Mouse (Mus musculus) ZHBTc4 (cell line): ENCODE measurements around the gene Jup.
A peak's percentile ranks its signal among the peaks of the same experiment; 100 is the strongest.
"Not testable (repeated sequence)": the region's sequence is repeated elsewhere in the genome, so short reads cannot be mapped to it uniquely, and the experiment has no call there.

Source experiments
- DNase-seq: peaks from one replicate; pipeline ENCODE4 v3.0.0-alpha.2; 2011; ENCODE audit warnings: low read depth, low spot score

Gene Jup

GRCm38 (mm10) chr11:100391081-100391883 is 6.3 kb downstream of the Jup start:
- DNase-seq: peak; percentile 72

DNA sequence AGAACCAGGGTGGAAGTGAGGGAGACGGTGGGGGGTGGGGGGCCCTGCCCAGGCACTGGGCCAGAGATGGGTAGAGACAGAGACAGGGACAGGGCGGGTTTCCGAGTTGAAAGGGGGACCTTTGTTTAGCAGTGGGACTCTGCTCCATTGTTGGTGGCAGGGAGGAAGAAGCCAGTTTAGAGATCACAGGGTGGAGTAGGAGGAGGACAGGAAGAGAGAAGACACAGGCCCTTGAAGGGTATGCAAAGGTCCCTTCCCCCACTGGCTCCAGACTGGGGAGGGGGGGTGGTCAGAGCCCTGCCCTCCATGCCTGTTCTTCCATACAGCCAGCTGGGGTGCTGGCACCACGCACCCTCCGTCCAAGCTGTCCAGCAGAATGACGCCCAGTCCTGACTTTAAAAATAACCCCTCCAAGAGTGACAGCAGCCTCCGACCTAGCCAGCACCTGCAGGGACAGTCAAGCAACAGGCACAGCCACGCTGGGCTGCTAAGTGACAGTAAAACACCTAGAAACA is 7.6 kb downstream of the Jup start:
- peak; percentile 84 for DNase-seq

GRCm38 (mm10) chr11:100388588-100388987 is 9.0 kb downstream of the Jup start:
- DNase-seq: no peak

- DNase-seq: no peak
Measured at GRCm38 (mm10) chr11:100387589-100388375, 9.8 kb downstream of the Jup start.

GRCm38 (mm10) chr11:100387111-100387510 is 10.5 kb downstream of the Jup start:
- DNase-seq: no peak

- peak; percentile 92 for DNase-seq
Measured at GRCm38 (mm10) chr11:100386586-100386985, 11.0 kb downstream of the Jup start.

- peak; percentile 83 for DNase-seq
Measured at GRCm38 (mm10) chr11:100385016-100385415, 12.5 kb downstream of the Jup start.

- peak; percentile 57 for DNase-seq
Measured at GRCm38 (mm10) chr11:100382682-100383081, 14.9 kb downstream of the Jup start.

DNA sequence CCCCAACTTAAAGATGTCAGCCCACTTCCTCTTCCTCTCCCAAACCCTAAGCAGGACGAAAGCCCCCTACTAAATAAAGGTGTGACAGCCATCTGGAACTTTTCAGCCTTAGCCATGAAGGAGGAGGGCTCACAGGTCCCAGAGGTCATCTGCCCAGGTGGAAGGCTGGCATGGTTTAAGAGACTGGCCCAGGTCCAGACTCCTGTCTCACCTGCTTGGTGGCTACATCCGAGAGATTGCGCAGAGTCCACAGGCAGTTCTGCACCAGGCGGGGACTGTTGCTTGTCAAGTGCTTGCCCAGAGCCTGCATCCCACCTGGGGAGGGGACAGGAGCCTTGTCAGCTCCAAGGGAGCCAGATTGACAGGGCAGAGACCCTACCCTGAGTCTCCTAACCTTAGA is 18.3 kb downstream of the Jup start:
- no peak for DNase-seq

GRCm38 (mm10) chr11:100378446-100378845 is 19.1 kb downstream of the Jup start:
- DNase-seq: no peak

- DNase-seq: no peak
Measured at GRCm38 (mm10) chr11:100377989-100378388, 19.6 kb downstream of the Jup start.

GRCm38 (mm10) chr11:100376746-100377389 is 20.7 kb downstream of the Jup start:
- DNase-seq: peak; percentile 80

- peak; percentile 98 for DNase-seq
Measured at GRCm38 (mm10) chr11:100376005-100376404, 21.6 kb downstream of the Jup start.

DNA sequence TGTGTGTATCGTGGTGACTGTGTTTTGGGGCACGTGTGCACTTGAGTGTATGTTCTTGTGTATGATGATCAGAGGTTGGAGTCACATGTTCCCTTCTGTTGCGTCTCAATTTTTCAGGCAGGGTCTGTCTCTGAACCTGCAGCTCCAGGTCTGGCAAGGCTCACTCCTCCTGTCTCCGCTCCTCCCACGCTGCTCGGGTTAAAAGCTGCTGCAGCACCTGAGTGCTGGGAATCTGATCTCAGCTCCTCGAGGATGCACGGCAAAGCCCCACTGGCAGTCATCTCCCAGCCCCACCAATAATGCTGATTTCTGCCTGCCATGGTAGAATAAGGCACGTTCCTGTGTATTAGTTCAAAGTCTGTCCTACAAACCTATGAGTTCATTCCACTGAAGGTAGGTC is 22.4 kb downstream of the Jup start:
- DNase-seq: peak; percentile 58

DNA sequence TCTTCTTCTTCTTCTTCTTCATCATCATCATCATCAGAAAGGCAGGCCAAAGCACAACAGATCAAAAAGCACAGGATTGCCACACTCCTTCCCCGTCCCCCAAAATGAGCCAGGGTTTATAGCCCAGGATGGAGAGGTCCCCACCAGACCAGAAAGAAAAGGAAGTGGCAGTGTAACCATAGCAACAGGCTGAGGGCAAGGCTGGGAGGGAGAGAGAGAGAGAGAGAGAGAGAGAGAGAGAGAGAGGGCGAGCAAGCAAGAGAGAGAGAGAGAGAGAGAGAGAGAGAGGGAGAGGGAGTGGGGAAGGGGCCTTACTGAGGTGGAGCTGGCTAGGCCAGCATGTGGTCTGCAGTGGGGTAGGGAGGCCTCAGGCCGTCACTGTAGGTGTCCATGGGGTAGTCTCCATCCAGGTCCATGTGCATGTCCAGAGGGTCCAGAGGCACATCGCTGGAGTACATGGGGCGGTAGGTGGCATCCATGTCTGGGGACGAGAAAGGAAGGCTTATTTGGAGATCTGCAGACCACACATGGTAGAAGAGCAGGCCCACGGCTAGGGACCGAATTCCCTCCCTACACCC is 25.5 kb downstream of the Jup start:
- DNase-seq: no peak

DNA sequence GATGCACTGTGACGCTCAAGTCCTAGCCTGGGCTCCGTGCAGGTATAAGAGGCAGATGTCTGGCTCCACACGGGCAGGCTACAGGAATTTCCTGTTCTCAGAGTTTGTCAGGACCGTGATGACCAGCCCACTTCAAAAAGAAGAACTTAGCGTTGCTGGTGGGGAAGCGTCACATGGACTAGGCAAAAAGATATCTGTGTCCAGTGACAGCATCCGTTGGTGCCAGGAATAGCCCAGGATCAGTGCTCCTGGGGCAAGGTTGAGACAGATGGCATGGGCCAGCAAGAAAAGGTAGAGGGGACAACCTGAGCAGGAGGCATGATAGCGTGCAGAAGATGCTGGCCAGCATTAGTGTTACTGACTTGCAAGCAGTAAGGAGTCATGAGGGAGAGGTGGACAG is 27.7 kb downstream of the Jup start:
- DNase-seq: no peak

DNA sequence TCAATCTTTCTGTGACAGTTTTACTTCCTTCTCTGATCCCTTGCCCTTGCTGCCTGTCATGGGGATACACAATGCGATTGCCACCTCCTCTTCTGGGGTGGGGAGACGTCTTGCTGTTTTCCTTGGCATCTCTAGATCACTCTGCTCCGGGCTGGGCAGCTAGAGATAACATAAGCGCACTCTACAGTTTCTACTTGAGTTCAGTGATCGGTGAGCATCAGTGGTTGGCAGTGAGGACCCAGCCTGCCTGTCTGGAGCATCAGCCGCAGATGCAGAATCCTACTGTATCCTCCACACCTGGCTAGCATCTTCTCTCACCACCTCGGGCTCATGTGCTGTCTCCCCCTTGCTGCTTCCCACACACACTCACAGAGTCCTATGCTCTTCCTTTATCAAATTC is 28.4 kb downstream of the Jup start:
- DNase-seq: no peak

DNA sequence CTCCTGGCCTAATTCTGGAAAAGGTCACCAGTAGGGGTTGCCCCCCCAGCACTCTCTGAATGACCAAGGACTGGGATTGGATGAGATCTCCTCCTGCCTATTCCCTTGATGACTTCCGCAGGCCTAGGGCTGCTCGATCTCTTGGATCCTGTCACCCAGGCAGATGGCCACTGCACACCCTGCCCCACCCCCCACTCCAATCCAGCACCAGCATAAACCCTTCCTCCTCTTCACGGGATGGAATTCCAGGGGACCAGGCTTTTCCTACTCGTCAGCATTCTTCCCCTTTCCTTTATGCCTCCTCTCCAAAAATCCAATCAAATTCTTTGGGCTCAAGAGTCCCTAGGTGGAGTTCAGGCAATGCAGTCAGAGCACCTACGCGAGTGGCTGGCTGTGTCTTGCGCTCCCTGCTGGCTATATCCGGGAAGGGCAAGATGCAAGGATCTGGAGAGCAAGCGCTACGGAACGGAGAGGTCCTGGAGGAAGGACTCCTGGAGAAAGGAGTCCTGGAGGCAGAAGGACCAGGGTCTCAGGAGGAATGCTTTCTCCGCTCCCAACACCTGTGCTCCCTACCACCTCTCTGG is 34.5 kb downstream of the Jup start:
- DNase-seq: peak; percentile 92

DNA sequence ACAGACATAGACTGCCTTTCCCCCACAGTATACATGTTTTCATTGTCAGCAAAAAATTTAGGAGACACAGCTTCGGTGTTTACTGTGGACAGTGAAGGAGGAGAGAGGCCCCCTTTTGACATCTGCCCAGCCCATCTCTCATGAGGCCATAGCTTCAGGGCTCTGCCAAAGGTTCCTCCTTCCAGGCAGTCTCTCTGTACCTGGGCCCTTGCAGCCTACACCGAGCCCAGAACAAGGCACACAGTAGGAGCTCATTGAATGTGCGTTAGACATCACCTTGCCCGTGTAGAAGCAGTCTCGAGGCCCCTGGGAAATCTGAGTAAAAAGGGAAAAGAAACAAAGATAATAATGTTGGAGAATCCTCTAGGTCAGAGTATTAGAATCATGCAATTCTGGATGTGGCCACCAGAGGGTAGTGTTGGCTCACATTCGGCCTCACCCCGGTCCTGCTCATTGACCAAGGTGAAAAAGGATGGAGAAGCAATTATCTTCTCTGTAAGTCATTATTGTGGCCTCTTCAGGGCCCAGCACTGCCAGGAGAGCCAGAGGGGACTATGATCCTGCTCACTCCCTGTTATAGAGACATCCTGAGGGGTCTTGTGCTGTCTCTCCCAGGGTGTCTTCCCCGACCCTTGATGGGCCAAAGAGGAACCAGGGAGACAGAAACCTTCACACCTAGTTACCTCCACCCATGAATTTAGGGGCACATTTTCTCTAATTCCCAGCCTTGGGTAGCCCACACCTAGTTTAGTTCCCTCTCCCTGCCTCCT is 35.2 kb downstream of the Jup start:
- DNase-seq: peak; percentile 79

DNA sequence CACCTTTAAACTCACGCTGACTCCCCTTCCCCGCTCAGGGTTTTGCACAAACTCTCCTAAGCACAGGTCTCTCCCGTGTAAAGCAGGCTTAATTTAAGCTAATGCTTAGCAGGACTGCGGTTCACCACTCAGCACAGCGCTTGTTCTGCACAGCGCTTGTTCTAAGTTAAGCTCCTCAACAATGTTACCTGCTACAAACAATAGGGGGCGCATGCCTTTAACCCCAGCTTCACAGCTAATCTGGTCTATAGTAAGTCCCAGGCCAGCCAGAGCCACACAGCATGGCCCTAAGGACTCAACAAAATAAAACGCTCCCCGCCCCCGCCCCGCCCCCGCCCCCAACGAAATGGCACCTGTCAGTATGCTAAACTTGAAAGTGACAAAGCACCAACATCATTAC is 36.5 kb downstream of the Jup start:
- DNase-seq: not testable (repeated sequence)

DNA sequence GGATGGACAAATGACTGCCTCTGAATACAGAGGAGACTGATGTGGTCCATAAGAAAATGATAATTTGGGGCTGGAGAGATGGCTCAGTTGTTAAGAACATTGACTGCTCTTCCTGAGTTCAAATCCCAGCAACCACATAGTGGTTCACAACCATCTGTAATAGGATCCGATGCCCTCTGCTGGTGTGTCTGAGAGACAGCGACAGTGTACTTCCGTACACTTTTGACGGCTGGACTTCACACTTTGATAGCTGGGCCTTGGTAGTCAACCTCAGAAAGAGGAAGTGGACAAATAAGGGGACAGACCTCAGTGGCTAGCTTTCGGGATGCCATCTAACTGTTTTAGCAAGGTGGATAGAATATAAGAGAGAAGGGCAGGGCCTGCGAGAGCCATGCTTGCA is 37.4 kb downstream of the Jup start:
- DNase-seq: no peak
